Mouse (Mus musculus) thymus, postnatal 25 days (tissue): ENCODE data around the gene Hint2.

Source experiments
- DNase-seq: peaks from one replicate; pipeline ENCODE4 v3.0.0; 2022

Hint2 gene

GRCm38 (mm10) chr4:43653161-43654015 is 2.9 kb downstream of the Hint2 start, which contains the start of gene Spag8:
Gene Spag8, minus strand, starts transcription at chr4:43653594.
- peak; percentile 33 for DNase-seq

- DNase-seq: no peak
Observed at GRCm38 (mm10) chr4:43652726-43653125, 3.5 kb downstream of the Hint2 start.

GRCm38 (mm10) chr4:43649783-43650182 is 6.5 kb downstream of the Hint2 start:
- no peak for DNase-seq

GRCm38 (mm10) chr4:43640491-43640890 is 15.8 kb downstream of the Hint2 start:
- no peak for DNase-seq

GRCm38 (mm10) chr4:43640076-43640475 is 16.2 kb downstream of the Hint2 start:
- DNase-seq: no peak

- DNase-seq: no peak
Observed at GRCm38 (mm10) chr4:43636751-43637150, 19.5 kb downstream of the Hint2 start.

GRCm38 (mm10) chr4:43634621-43635374 is 21.5 kb downstream of the Hint2 start:
- no peak for DNase-seq

GRCm38 (mm10) chr4:43633736-43634135 is 22.5 kb downstream of the Hint2 start:
- no peak for DNase-seq

- no peak for DNase-seq
Observed at GRCm38 (mm10) chr4:43633296-43633695, 23.0 kb downstream of the Hint2 start.

- DNase-seq: no peak
Observed at GRCm38 (mm10) chr4:43631956-43632920, 24.0 kb downstream of the Hint2 start.

GRCm38 (mm10) chr4:43631046-43631955 is 25.0 kb downstream of the Hint2 start, which contains the start of gene Npr2:
Gene Npr2, plus strand, starts transcription at chr4:43631935.
- DNase-seq: peak; percentile 10

- no peak for DNase-seq
Observed at GRCm38 (mm10) chr4:43630671-43631045, 25.6 kb downstream of the Hint2 start.

- DNase-seq: peak; percentile 71
Observed at GRCm38 (mm10) chr4:43630030-43630581, 26.2 kb downstream of the Hint2 start.

- no peak for DNase-seq
Observed at GRCm38 (mm10) chr4:43629106-43629817, 27.0 kb downstream of the Hint2 start.

- no peak for DNase-seq
Observed at GRCm38 (mm10) chr4:43620146-43620778, 36.0 kb downstream of the Hint2 start.

GRCm38 (mm10) chr4:43613060-43613730 is 43.1 kb downstream of the Hint2 start:
- DNase-seq: peak; percentile 12

GRCm38 (mm10) chr4:43612534-43612933 is 43.7 kb downstream of the Hint2 start:
- DNase-seq: no peak

GRCm38 (mm10) chr4:43604751-43605685 is 51.2 kb downstream of the Hint2 start:
- no peak for DNase-seq
